Mouse (Mus musculus) heart, embryonic 11.5 days (tissue): ENCODE measurements around the gene Ccl17. TPM values are rescaled to one million over a fixed set of nuclear protein-coding genes. Genes with fewer than 3 reads are reported as not detected.

Experiments used
- ATAC-seq: fragments of 200-750 bp; cut with Nextera tagmentation; replicated peaks from 2 replicates; pipeline ENCODE4 v1.8.0; 2017; ENCODE audit warnings: moderate library complexity; ENCODE audit not compliant: insufficient number of reproducible peaks, low FRiP score, low TSS enrichment
- H3K27ac ChIP-seq: fragments of 300-500 bp; sonication (generic); 2 replicates; pipeline ENCODE4 v1.5.1; 2014; ENCODE audit warnings: mild to moderate bottlenecking, low read depth, low read length
- H3K27me3 ChIP-seq: fragments of 300-500 bp; sonication (generic); 2 replicates; pipeline ENCODE4 v1.6.1; 2014; ENCODE audit warnings: mild to moderate bottlenecking, low read length, mixed read lengths; ENCODE audit not compliant: control insufficient read depth, insufficient read depth
- H3K36me3 ChIP-seq: fragments of 300-500 bp; sonication (generic); 2 replicates; pipeline ENCODE4 v1.6.1; 2014; ENCODE audit warnings: mild to moderate bottlenecking, low read length, moderate library complexity, mixed read lengths; ENCODE audit not compliant: control insufficient read depth, insufficient read depth
- H3K4me1 ChIP-seq: fragments of 300-500 bp; sonication (generic); 2 replicates; pipeline ENCODE4 v1.6.1; 2014; ENCODE audit warnings: low read length; ENCODE audit not compliant: control insufficient read depth, insufficient read depth
- H3K4me2 ChIP-seq: fragments of 300-500 bp; sonication (generic); 2 replicates; pipeline ENCODE4 v1.6.1; 2014; ENCODE audit warnings: mild to moderate bottlenecking, moderate library complexity
- H3K4me3 ChIP-seq: fragments of 300-500 bp; sonication (generic); 2 replicates; pipeline ENCODE4 v1.5.1; 2014; ENCODE audit warnings: low read depth, low read length
- H3K9ac ChIP-seq: fragments of 300-500 bp; sonication (generic); 2 replicates; pipeline ENCODE4 v1.6.1; 2014; ENCODE audit warnings: mild to moderate bottlenecking, low read depth, low read length, moderate library complexity
- H3K9me3 ChIP-seq: fragments of 300-500 bp; sonication (generic); replicated peaks from 2 replicates; pipeline ENCODE4 v1.6.1; 2016; ENCODE audit warnings: low read length; ENCODE audit not compliant: control insufficient read depth
- WGBS: fragments of 180-500 bp; shearing (Covaris S2); extraction: QIAGEN DNeasy Blood & Tissue Kit; methylation state at CpG from one replicate; pipeline ENCODE4 v1.1.7; 2014; ENCODE audit not compliant: insufficient replicate concordance; 5-methylcytosine and 5-hydroxymethylcytosine counted together
- polyA plus RNA-seq: library from polyadenylated mRNA; unstranded; fragments of >200 nt; fragmentation: Nextera tagmentation; extraction: Ambion mirVana; gene quantifications from 2 replicates; pipeline ENCODE4 v1.2.1, GENCODE M21; 2014

Ccl17 gene
- polyA plus RNA-seq, 1 experiment from 2014 or later, result 0.69 TPM

GRCm38 (mm10) chr8:94811654-94812053 lies 1.4 kb downstream of the Ccl17 start:
- Histone ChIP-seq H3K4me1 (peaks cover 7% of the 10 kb centered on the region; the same call in 1 of the 2 replicates), H3K36me3 (no peaks in the 10 kb centered on the region), H3K4me2 (no peak overlapping the region), H3K27ac (no peak overlapping the region), H3K9me3 (no peaks in the 10 kb centered on the region), H3K4me3 (no peak overlapping the region), H3K27me3 (0 out of 2 replicates have a peak, but pooled peaks cover 3% of the 10 kb centered on the region), H3K9ac (no peak overlapping the region; the same call in 1 of the 2 replicates)
- no peak for ATAC-seq
- WGBS, result 62% methylated on average over 6 of the region's 6 CpGs

GRCm38 (mm10) chr8:94812645-94813098 lies 2.4 kb downstream of the Ccl17 start:
- no peak overlapping the region for H3K9ac ChIP-seq
- ATAC-seq, result peak; percentile 35; the same call in 1 of the 2 replicates
- WGBS, result 31% methylated on average over 6 of the region's 6 CpGs

GRCm38 (mm10) chr8:94814556-94814955 lies 4.3 kb downstream of the Ccl17 start:
- no peaks in the 10 kb centered on the region for H3K9me3 ChIP-seq
- 0% methylated on average over 1 of the region's 1 CpGs for WGBS

More at GRCm38 (mm10) chr8:94812645-94813098, 2.4 kb downstream of the Ccl17 start:
- H3K4me3 ChIP-seq, result no peak overlapping the region
- peak overlapping the region; percentile 33; the same call in 1 of the 2 replicates for H3K4me2 ChIP-seq
- no peak overlapping the region for H3K27ac ChIP-seq
- no peaks in the 10 kb centered on the region for H3K36me3 ChIP-seq
- 0 out of 2 replicates have a peak, but pooled peaks cover 3% of the 10 kb centered on the region for H3K27me3 ChIP-seq
- H3K9me3 ChIP-seq, result no peaks in the 10 kb centered on the region
- H3K4me1 ChIP-seq, result peaks cover 3% of the 10 kb centered on the region; the same call in 1 of the 2 replicates

GRCm38 (mm10) chr8:94817933-94818332 lies 7.7 kb downstream of the Ccl17 start:
- Histone ChIP-seq H3K36me3 (peaks cover 5% of the 10 kb centered on the region), H3K4me1 (no peaks in the 10 kb centered on the region), H3K27ac (no peak overlapping the region), H3K4me3 (no peak overlapping the region), H3K9ac (no peak overlapping the region), H3K9me3 (no peaks in the 10 kb centered on the region), H3K4me2 (no peak overlapping the region), H3K27me3 (no peaks in the 10 kb centered on the region)
- WGBS, result 86% methylated on average over 11 of the region's 11 CpGs
- no peak for ATAC-seq

More at GRCm38 (mm10) chr8:94814556-94814955, 4.3 kb downstream of the Ccl17 start:
- Histone ChIP-seq H3K4me2 (no peak overlapping the region), H3K36me3 (no peaks in the 10 kb centered on the region), H3K9ac (no peak overlapping the region), H3K27ac (no peak overlapping the region), H3K4me1 (0 out of 2 replicates have a peak, but pooled peaks cover 2% of the 10 kb centered on the region), H3K4me3 (no peak overlapping the region), H3K27me3 (0 out of 2 replicates have a peak, but pooled peaks cover 3% of the 10 kb centered on the region)
- no peak for ATAC-seq

- H3K9ac ChIP-seq, result no peak overlapping the region
- H3K4me3 ChIP-seq, result no peak overlapping the region
- H3K4me2 ChIP-seq, result no peak overlapping the region
- H3K4me1 ChIP-seq, result no peaks in the 10 kb centered on the region
- peaks cover 16% of the 10 kb centered on the region for H3K36me3 ChIP-seq
- WGBS, result 43% methylated on average over 6 of the region's 6 CpGs
- ATAC-seq, result 0 out of 2 replicates have a peak, but pooled peaks have one; percentile 36
- H3K27ac ChIP-seq, result no peak overlapping the region; the same call in 1 of the 2 replicates
- H3K27me3 ChIP-seq, result no peaks in the 10 kb centered on the region
- H3K9me3 ChIP-seq, result no peaks in the 10 kb centered on the region
Observed at GRCm38 (mm10) chr8:94819671-94820179, 9.5 kb downstream of the Ccl17 start.

- no peak overlapping the region for H3K9ac ChIP-seq
- no peak overlapping the region for H3K4me3 ChIP-seq
- peaks cover 19% of the 10 kb centered on the region for H3K36me3 ChIP-seq
- WGBS, result 90% methylated on average over 7 of the region's 7 CpGs
- no peaks in the 10 kb centered on the region for H3K9me3 ChIP-seq
- no peak overlapping the region for H3K27ac ChIP-seq
- no peak for ATAC-seq
- H3K4me1 ChIP-seq, result no peaks in the 10 kb centered on the region
- no peak overlapping the region for H3K4me2 ChIP-seq
- H3K27me3 ChIP-seq, result no peaks in the 10 kb centered on the region
Observed at GRCm38 (mm10) chr8:94820553-94820952, 10.3 kb downstream of the Ccl17 start.

GRCm38 (mm10) chr8:94821381-94821780 lies 11.1 kb downstream of the Ccl17 start:
- H3K4me2 ChIP-seq, result no peak overlapping the region
- H3K27ac ChIP-seq, result no peak overlapping the region
- no peak for ATAC-seq
- H3K9ac ChIP-seq, result no peak overlapping the region
- H3K9me3 ChIP-seq, result no peaks in the 10 kb centered on the region
- H3K4me1 ChIP-seq, result no peaks in the 10 kb centered on the region
- 89% methylated on average over 2 of the region's 2 CpGs for WGBS
- H3K36me3 ChIP-seq, result peaks cover 22% of the 10 kb centered on the region
- H3K27me3 ChIP-seq, result no peaks in the 10 kb centered on the region
- H3K4me3 ChIP-seq, result no peak overlapping the region

GRCm38 (mm10) chr8:94822637-94823560 lies 12.6 kb downstream of the Ccl17 start:
- H3K27ac ChIP-seq, result no peak overlapping the region
- 74% methylated on average over 23 of the region's 23 CpGs for WGBS
- H3K36me3 ChIP-seq, result peaks cover 26% of the 10 kb centered on the region
- ATAC-seq, result peak; percentile 60; the same call in 1 of the 2 replicates
- no peaks in the 10 kb centered on the region for H3K9me3 ChIP-seq
- no peaks in the 10 kb centered on the region for H3K27me3 ChIP-seq
- no peak overlapping the region for H3K4me2 ChIP-seq
- 0 out of 2 replicates have a peak overlapping the region, but pooled peaks have one; percentile 16 for H3K9ac ChIP-seq
- no peaks in the 10 kb centered on the region for H3K4me1 ChIP-seq
- H3K4me3 ChIP-seq, result no peak overlapping the region
